Mouse (Mus musculus) heart, embryonic 10.5 days (tissue): ENCODE data around the gene B430218F22Rik. TPM values are rescaled to one million over a fixed set of nuclear protein-coding genes. Genes with fewer than 3 reads are reported as not detected.

Source experiments
- DNase-seq: peaks from one replicate; pipeline ENCODE4 v3.0.0-alpha.2; 2017; ENCODE audit warnings: low spot score
- H3K27ac ChIP-seq: fragments of 300-500 bp; sonication (generic); 2 replicates; pipeline ENCODE4 v1.5.1; 2016; ENCODE audit warnings: mild to moderate bottlenecking
- H3K27me3 ChIP-seq: fragments of 300-500 bp; sonication (generic); 2 replicates; pipeline ENCODE4 v1.6.1; 2016; ENCODE audit warnings: mild to moderate bottlenecking; ENCODE audit not compliant: poor library complexity, insufficient read depth, severe bottlenecking
- H3K36me3 ChIP-seq: fragments of 300-500 bp; sonication (generic); 2 replicates; pipeline ENCODE4 v1.6.1; 2016; ENCODE audit warnings: mild to moderate bottlenecking, moderate library complexity
- H3K4me1 ChIP-seq: fragments of 300-500 bp; sonication (generic); 2 replicates; pipeline ENCODE4 v1.6.1; 2016; ENCODE audit warnings: mild to moderate bottlenecking
- H3K4me3 ChIP-seq: fragments of 300-500 bp; sonication (generic); 2 replicates; pipeline ENCODE4 v1.5.1; 2016; ENCODE audit warnings: mild to moderate bottlenecking, moderate library complexity
- H3K9me3 ChIP-seq: fragments of 300-500 bp; sonication (generic); 2 replicates; pipeline ENCODE4 v1.6.1; 2016; ENCODE audit warnings: mild to moderate bottlenecking, moderate library complexity
- WGBS: fragments of 180-500 bp; shearing (Covaris S2); methylation state at CpG from one replicate; pipeline ENCODE4 v1.1.7; 2016; 5-methylcytosine and 5-hydroxymethylcytosine counted together
- polyA plus RNA-seq: library from polyadenylated mRNA; unstranded; fragments of >200 nt; fragmentation: Nextera tagmentation; extraction: Ambion mirVana; gene quantifications from 2 replicates; pipeline ENCODE4 v1.2.1, GENCODE M21; 2016

Gene B430218F22Rik
- polyA plus RNA-seq, 1 experiment from 2014 or later = 1.2 TPM

DNA sequence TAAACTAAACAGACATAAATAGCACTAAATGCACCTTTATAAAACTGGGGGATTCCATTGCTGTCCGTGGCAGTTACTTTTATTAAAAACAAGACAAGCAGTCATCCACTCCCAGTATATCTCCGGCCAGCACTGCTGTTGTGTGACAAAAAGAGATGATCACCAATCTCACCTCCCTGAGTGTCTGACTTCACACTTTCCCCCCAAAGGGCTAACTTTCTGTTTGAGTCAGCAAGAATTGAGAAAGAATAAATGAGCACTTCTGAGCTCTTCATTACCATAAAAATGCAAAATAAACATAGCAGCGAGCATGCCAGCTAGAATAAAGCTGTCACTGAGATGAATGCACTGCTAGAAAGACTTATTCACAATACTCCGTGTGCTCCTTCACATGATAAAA, 31.7 kb downstream of the B430218F22Rik start:
- Histone ChIP-seq H3K4me1 (no peaks in the 10 kb centered on the region), H3K9me3 (no peaks in the 10 kb centered on the region), H3K27ac (no peak overlapping the region), H3K36me3 (no peaks in the 10 kb centered on the region), H3K4me3 (no peak overlapping the region), H3K27me3 (no peaks in the 10 kb centered on the region)
- WGBS = 65% methylated on average over 4 of the region's 4 CpGs
- no peak for DNase-seq

DNA sequence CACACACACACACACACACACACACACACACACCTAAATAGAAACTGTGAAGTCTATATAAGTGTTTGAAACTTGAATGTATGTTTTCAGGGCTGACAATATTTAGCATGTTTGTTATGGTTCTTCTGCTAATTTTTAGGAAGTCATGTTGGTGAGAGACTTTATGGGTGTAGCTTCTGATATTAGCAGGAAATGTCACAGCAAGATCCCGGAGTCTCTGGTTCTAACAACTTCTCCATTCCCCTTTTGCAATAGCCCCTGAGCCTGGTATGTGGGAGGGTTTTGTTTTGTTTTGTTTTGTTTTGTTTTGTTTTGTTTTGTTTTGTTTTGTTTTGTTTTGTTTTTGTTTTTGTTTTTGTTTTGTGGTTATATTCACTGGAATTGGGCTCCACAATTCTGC, 34.0 kb downstream of the B430218F22Rik start:
- H3K36me3 ChIP-seq = no peaks in the 10 kb centered on the region
- WGBS = 81% methylated on average over 1 of the region's 1 CpGs

DNA sequence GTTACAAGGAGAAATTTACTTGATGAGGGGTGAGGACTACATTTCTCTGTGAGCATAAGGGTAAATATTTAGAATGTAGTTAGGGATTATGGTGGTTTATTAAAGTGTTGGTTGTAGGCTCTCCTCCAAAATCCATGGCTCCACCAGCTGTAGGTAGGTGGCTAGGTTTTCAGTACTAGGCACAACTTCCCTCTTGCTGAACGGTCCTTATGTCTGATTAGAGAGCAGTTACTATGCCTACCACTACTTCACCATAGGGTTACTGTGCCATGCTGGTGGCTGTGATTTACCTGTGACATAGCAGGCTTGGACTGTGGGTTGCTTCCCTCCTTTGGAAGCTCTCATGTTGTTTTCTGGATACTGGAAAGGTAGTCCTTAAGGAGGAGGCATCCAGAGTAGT, 34.4 kb downstream of the B430218F22Rik start:
- DNase-seq = no peak
- H3K9me3 ChIP-seq = no peaks in the 10 kb centered on the region
- no peak overlapping the region for H3K27ac ChIP-seq
- H3K27me3 ChIP-seq = no peaks in the 10 kb centered on the region
- no peaks in the 10 kb centered on the region for H3K36me3 ChIP-seq
- WGBS = 67% methylated on average over 1 of the region's 1 CpGs
- no peak overlapping the region for H3K4me3 ChIP-seq
- H3K4me1 ChIP-seq = no peaks in the 10 kb centered on the region

More for the DNA sequence above, 34.0 kb downstream of the B430218F22Rik start:
- Histone ChIP-seq H3K27me3 (no peaks in the 10 kb centered on the region), H3K4me3 (no peak overlapping the region), H3K9me3 (no peaks in the 10 kb centered on the region), H3K4me1 (no peaks in the 10 kb centered on the region), H3K27ac (no peak overlapping the region)
- no peak for DNase-seq

Other genes starting within 250 kb of the B430218F22Rik start
- gene Mrps30, start 622 bp downstream of the B430218F22Rik start, polyA plus RNA-seq = 42.5 and 44.2 TPM in 2 replicates